In genomic region chr10:40908580-40908979, GRCm38 (mm10) we compare ENCODE assay signal across 27 mouse cellular contexts. TPM values are rescaled to one million over a fixed set of nuclear protein-coding genes. Genes with fewer than 3 reads are reported as not detected.
DNase-seq lines count a peak whose midpoint lies in the region; ATAC-seq and TF ChIP-seq lines count a peak whose summit lies in the region.
"Had no signal": no experiment of that assay in that cellular context is flagged by ENCODE, and none has a peak within 500 bp of the region (broad histone marks: within the 10 kb centered on the region; RNA-seq: fewer than 3 reads in every experiment).

No protein-coding gene starts in this region.

- no peak overlapping the region for H3K4me2 ChIP-seq in heart, embryonic 12.5 days
- H3K4me2 ChIP-seq: heart, embryonic 15.5 days; intestine, embryonic 15.5 days; limb, embryonic 13.5 days; liver, embryonic 11.5 days; midbrain, embryonic 11.5 days; neural tube, embryonic 13.5 days had no signal

- H3K9me3 ChIP-seq in heart, embryonic 12.5 days (replicated peaks), result no peaks in the 10 kb centered on the region
- H3K9me3 ChIP-seq: heart, embryonic 15.5 days; intestine, embryonic 15.5 days; limb, embryonic 13.5 days; neural tube, embryonic 13.5 days had no signal

- no peak overlapping the region for H3K9ac ChIP-seq in heart, embryonic 12.5 days
- H3K9ac ChIP-seq: heart, embryonic 15.5 days; intestine, embryonic 15.5 days; limb, embryonic 13.5 days; neural tube, embryonic 13.5 days had no signal

- no peak for TF ChIP-seq POLR2A in olfactory bulb, adult 2 months (IDR thresholded peaks at IDR 0.05; ENCODE audit: insufficient read depth, low read depth, low read length)

- peak; percentile 50 for DNase-seq in heart, adult 11 months
- DNase-seq in 3T3-L1 (ENCODE audit: low read depth, low spot score), result peak; percentile 73
- DNase-seq in NIH3T3 (ENCODE audit: low read depth), result peak; percentile 51
- no peak for DNase-seq in layer of hippocampus, adult 18-20 months (ENCODE audit: low spot score in 2 of 2)
- no peak for DNase-seq in spleen, postnatal 14 days (ENCODE audit: low spot score in 2 of 2)
- DNase-seq: adrenal gland, adult 8-10 months; B cell, adult 2 months; cerebellum, adult 9-10 months; cerebellum, postnatal 36 days; gastrocnemius, postnatal 10 days; kidney, adult 2 months; kidney, postnatal 36 days; lung, postnatal 36 days; right cerebral cortex, postnatal 14 days; thymus, postnatal 14 days had no signal

- 23% methylated on average over 2 of the region's 2 CpGs for WGBS in heart, embryonic 12.5 days
- 7% methylated on average over 2 of the region's 2 CpGs for WGBS in olfactory bulb, adult 2 months

- H3K27me3 ChIP-seq in heart, embryonic 12.5 days (replicated peaks), result no peaks in the 10 kb centered on the region
- H3K27me3 ChIP-seq: CH12.LX; heart, embryonic 15.5 days; intestine, embryonic 15.5 days; limb, embryonic 13.5 days; neural tube, embryonic 13.5 days had no signal

- no peak for TF ChIP-seq CTCF in olfactory bulb, adult 2 months (IDR thresholded peaks at IDR 0.05; ENCODE audit: insufficient read depth, low read depth, low read length)

- no peak for ATAC-seq in heart, embryonic 12.5 days (ENCODE audit: insufficient number of reproducible peaks, low FRiP score)
- ATAC-seq: forebrain, embryonic 16.5 days; hindbrain, postnatal 0 days; intestine, embryonic 15.5 days had no signal

- H3K4me1 ChIP-seq in heart, embryonic 12.5 days (replicated peaks), result peaks cover 21% of the 10 kb centered on the region
- H3K4me1 ChIP-seq in olfactory bulb, adult 2 months (ENCODE audit: control insufficient read depth, insufficient read depth, low read length), result peaks cover 14% of the 10 kb centered on the region
- H3K4me1 ChIP-seq: intestine, embryonic 15.5 days; limb, embryonic 13.5 days had no signal

- H3K27ac ChIP-seq in heart, embryonic 12.5 days (ENCODE audit: poor library complexity, severe bottlenecking), result no peak overlapping the region
- H3K27ac ChIP-seq in olfactory bulb, adult 2 months (ENCODE audit: insufficient read depth, low read depth, low read length), result peak overlapping the region; percentile 41; the same call in 1 of the 2 replicates
- H3K27ac ChIP-seq: heart, embryonic 15.5 days; hindbrain, postnatal 0 days; intestine, embryonic 15.5 days; limb, embryonic 13.5 days; neural tube, embryonic 13.5 days had no signal

- H3K4me3 ChIP-seq in heart, embryonic 12.5 days, result no peak overlapping the region
- H3K4me3 ChIP-seq in olfactory bulb, adult 2 months (ENCODE audit: insufficient read depth, low read depth, low read length), result no peak overlapping the region
- H3K4me3 ChIP-seq: heart, embryonic 15.5 days; intestine, embryonic 15.5 days; limb, embryonic 13.5 days; neural tube, embryonic 13.5 days had no signal

- H3K36me3 ChIP-seq in heart, embryonic 12.5 days, result no peaks in the 10 kb centered on the region
- H3K36me3 ChIP-seq: heart, embryonic 15.5 days; intestine, embryonic 15.5 days; limb, embryonic 13.5 days had no signal

RNA-seq across cellular contexts. Expression of gene Wasf1, which starts 25.3 kb away (rescaled TPM):
- 17.1 and 19.6 TPM in 2 replicates for polyA plus RNA-seq in heart, embryonic 12.5 days (2016; fragmentation: Nextera tagmentation; extraction: Ambion mirVana)
- not detected in 2 replicates for polyA plus RNA-seq in olfactory bulb, adult 2 months (2012; ENCODE audit: insufficient read depth, insufficient read length, low replicate concordance, missing spikeins)
- 100 to 1,000 TPM; 373 to 404 TPM for total RNA-seq in layer of hippocampus, adult 18-20 months (2021)
- total RNA-seq: CH12.LX; megakaryocyte, adult 5-6 weeks had no signal

RNA-seq across cellular contexts. Expression of gene Cdc40, which starts 25.5 kb away (rescaled TPM):
- 25.7 and 26.9 TPM in 2 replicates for polyA plus RNA-seq in heart, embryonic 12.5 days (2016; fragmentation: Nextera tagmentation; extraction: Ambion mirVana)
- polyA plus RNA-seq in olfactory bulb, adult 2 months (2012; ENCODE audit: insufficient read depth, insufficient read length, low replicate concordance, missing spikeins), result not detected in 2 replicates
- total RNA-seq in layer of hippocampus, adult 18-20 months (2021), result 10 to 100 TPM; 50.9 to 58.6 TPM

Comparison
In these comparisons a context has a peak if more than half of its experiments do, and no peak if none do; other contexts are left out.
1. DNase-seq: peak in heart, adult 11 months (single experiment), 3T3-L1 (single experiment) and NIH3T3 (single experiment); none in layer of hippocampus, adult 18-20 months (0 of 2) and spleen, postnatal 14 days (0 of 2).
2. RNA of gene Wasf1, which starts 25.3 kb away (polyA plus RNA-seq): 17.1 to 19.6 TPM in heart, embryonic 12.5 days; not detected in olfactory bulb, adult 2 months; every median in the first group is over 10 times any median in the second.